Mouse (Mus musculus): ENCODE data around the gene Clptm1.

GRCm38 (mm10) chr7:19633855-19634254 lies 31.0 kb downstream of the Clptm1 start:
- no peak for TF ChIP-seq POLR2A (IDR thresholded peaks at IDR 0.05; ENCODE audit: insufficient read depth, low read depth, low read length)
- no peak for TF ChIP-seq CTCF (IDR thresholded peaks at IDR 0.05)
- no peak for TF ChIP-seq EP300 (IDR thresholded peaks at IDR 0.05; ENCODE audit: insufficient read depth, low read depth, low read length)
